Mouse (Mus musculus): ENCODE results near the gene Gmeb2.

GRCm38 (mm10) chr2:181332542-181332941, 44.7 kb upstream of the Gmeb2 start:
- TF ChIP-seq CTCF (IDR thresholded peaks at IDR 0.05; ENCODE audit: low read depth) (no peak), EP300 (IDR thresholded peaks at IDR 0.05; ENCODE audit: low read depth) (no peak)
